23 mouse cellular contexts compared by ENCODE assay signal in genomic region chr17:45966736-45967135, GRCm38 (mm10).
DNase-seq lines count a peak whose midpoint lies in the region; ATAC-seq and TF ChIP-seq lines count a peak whose summit lies in the region.
"Had no signal": no experiment of that assay in that cellular context is flagged by ENCODE, and none has a peak within 500 bp of the region (broad histone marks: within the 10 kb centered on the region; RNA-seq: fewer than 3 reads in every experiment).

No protein-coding gene starts in this region.

- peak; percentile 10 for DNase-seq in brain, embryonic 14.5 days (ENCODE audit: low read depth)
- peak; percentile 28 for DNase-seq in embryonic facial prominence, embryonic 10.5 days (ENCODE audit: low spot score)
- DNase-seq in midbrain, embryonic 11.5 days (ENCODE audit: low spot score, missing footprints) = no peak
- DNase-seq in retina, adult 2 months (ENCODE audit: low read depth, low spot score) = peak; percentile 36
- no peak for DNase-seq in layer of hippocampus, postnatal 36 days
- no peak for DNase-seq in testis, postnatal 10 days (ENCODE audit: low spot score)
- DNase-seq: adrenal gland, adult 2 months; B cell, adult 2 months; cerebellum, adult 9-11 months; gastrocnemius, postnatal 10 days; heart, postnatal 36 days; kidney, adult 9 months; kidney, postnatal 10 days; lung, embryonic 14.5 days; lung, postnatal 14 days; right cerebral cortex, postnatal 14 days; thymus, postnatal 25 days had no signal

- H3K9ac ChIP-seq in midbrain, embryonic 11.5 days (ENCODE audit: low read length) = no peak overlapping the region
- no peak overlapping the region for H3K9ac ChIP-seq in forebrain, embryonic 15.5 days (replicated peaks)
- H3K9ac ChIP-seq: hindbrain, embryonic 14.5 days; liver, embryonic 15.5 days; lung, embryonic 14.5 days had no signal

- no peaks in the 10 kb centered on the region for H3K9me3 ChIP-seq in embryonic facial prominence, embryonic 10.5 days
- H3K9me3 ChIP-seq in midbrain, embryonic 11.5 days (ENCODE audit: control insufficient read depth, low read length) = no peaks in the 10 kb centered on the region
- no peaks in the 10 kb centered on the region for H3K9me3 ChIP-seq in forebrain, embryonic 15.5 days
- H3K9me3 ChIP-seq: liver, embryonic 15.5 days had no signal

- no peaks in the 10 kb centered on the region for H3K27me3 ChIP-seq in embryonic facial prominence, embryonic 10.5 days (replicated peaks; ENCODE audit: low read depth, poor library complexity, severe bottlenecking)
- H3K27me3 ChIP-seq in midbrain, embryonic 11.5 days (ENCODE audit: control insufficient read depth, insufficient read depth, low read length) = no peaks in the 10 kb centered on the region
- no peaks in the 10 kb centered on the region for H3K27me3 ChIP-seq in forebrain, embryonic 15.5 days
- H3K27me3 ChIP-seq: liver, embryonic 15.5 days had no signal

- ATAC-seq in midbrain, embryonic 11.5 days (ENCODE audit: low FRiP score) = peak; percentile 40; the same call in 1 of the 2 replicates
- ATAC-seq in forebrain, embryonic 15.5 days (replicated peaks) = no peak
- ATAC-seq: forebrain, embryonic 16.5 days; intestine, postnatal 0 days had no signal

- 26% methylated on average over 4 of the region's 4 CpGs for WGBS in embryonic facial prominence, embryonic 10.5 days
- 16% methylated on average over 4 of the region's 4 CpGs for WGBS in midbrain, embryonic 11.5 days
- 4% methylated on average over 4 of the region's 4 CpGs for WGBS in forebrain, embryonic 15.5 days

- no peak overlapping the region for H3K4me3 ChIP-seq in embryonic facial prominence, embryonic 10.5 days
- H3K4me3 ChIP-seq in midbrain, embryonic 11.5 days (ENCODE audit: low read depth, low read length) = no peak overlapping the region
- no peak overlapping the region for H3K4me3 ChIP-seq in forebrain, embryonic 15.5 days
- H3K4me3 ChIP-seq: liver, embryonic 15.5 days had no signal

- peaks cover 64% of the 10 kb centered on the region for H3K4me1 ChIP-seq in embryonic facial prominence, embryonic 10.5 days
- no peaks in the 10 kb centered on the region for H3K4me1 ChIP-seq in midbrain, embryonic 11.5 days (ENCODE audit: control insufficient read depth, insufficient read depth, low read length)
- no peaks in the 10 kb centered on the region for H3K4me1 ChIP-seq in forebrain, embryonic 15.5 days

- no peak overlapping the region for H3K4me2 ChIP-seq in midbrain, embryonic 11.5 days
- no peak overlapping the region for H3K4me2 ChIP-seq in forebrain, embryonic 15.5 days (replicated peaks)
- H3K4me2 ChIP-seq: heart, embryonic 11.5 days; hindbrain, embryonic 14.5 days; liver, embryonic 15.5 days; lung, embryonic 14.5 days had no signal

- no peaks in the 10 kb centered on the region for H3K36me3 ChIP-seq in embryonic facial prominence, embryonic 10.5 days (replicated peaks)
- H3K36me3 ChIP-seq in midbrain, embryonic 11.5 days (ENCODE audit: control insufficient read depth, insufficient read depth, low read length) = no peaks in the 10 kb centered on the region
- no peaks in the 10 kb centered on the region for H3K36me3 ChIP-seq in forebrain, embryonic 15.5 days
- H3K36me3 ChIP-seq: liver, embryonic 15.5 days had no signal

- peak overlapping the region; percentile 73 for H3K27ac ChIP-seq in embryonic facial prominence, embryonic 10.5 days (replicated peaks)
- H3K27ac ChIP-seq in midbrain, embryonic 11.5 days (ENCODE audit: low read depth, low read length) = no peak overlapping the region
- no peak overlapping the region for H3K27ac ChIP-seq in forebrain, embryonic 15.5 days (replicated peaks)
- H3K27ac ChIP-seq: hindbrain, embryonic 14.5 days; liver, embryonic 15.5 days had no signal

- no peak for TF ChIP-seq POLR2A in brain, embryonic 14.5 days (IDR thresholded peaks at IDR 0.05; ENCODE audit: borderline replicate concordance, extremely low read depth, insufficient read depth, insufficient read length, poor library complexity, severe bottlenecking)

- no peak for TF ChIP-seq CTCF in brain, embryonic 14.5 days (IDR thresholded peaks at IDR 0.05; ENCODE audit: borderline replicate concordance, extremely low read depth, insufficient read depth, insufficient read length)

Comparison
In these comparisons a context has a peak if more than half of its experiments do, and no peak if none do; other contexts are left out.
1. DNase-seq: peak in brain, embryonic 14.5 days (single experiment), embryonic facial prominence, embryonic 10.5 days (single experiment) and retina, adult 2 months (single experiment); none in midbrain, embryonic 11.5 days (single experiment), layer of hippocampus, postnatal 36 days (0 of 2) and testis, postnatal 10 days (single experiment).